Mouse (Mus musculus) lung, embryonic 16.5 days (tissue): Measurements from ENCODE around the gene Siah3. TPM values are rescaled to one million over a fixed set of nuclear protein-coding genes. Genes with fewer than 3 reads are reported as not detected.

Experiments
- ATAC-seq: fragments of 200-750 bp; cut with Nextera tagmentation; 2 replicates; pipeline ENCODE4 v1.8.0; 2017; ENCODE audit warnings: low read depth, mild to moderate bottlenecking, moderate library complexity
- H3K27ac ChIP-seq: fragments of 300-500 bp; sonication (generic); 2 replicates; pipeline ENCODE4 v1.5.1; 2014; ENCODE audit warnings: mild to moderate bottlenecking, control low read depth, low read length
- H3K27me3 ChIP-seq: fragments of 300-500 bp; sonication (generic); 2 replicates; pipeline ENCODE4 v1.6.1; 2014; ENCODE audit warnings: low read depth, low read length, mixed read lengths; ENCODE audit not compliant: control insufficient read depth, insufficient read depth
- H3K36me3 ChIP-seq: fragments of 300-500 bp; sonication (generic); 2 replicates; pipeline ENCODE4 v1.6.1; 2014; ENCODE audit warnings: low read length; ENCODE audit not compliant: control insufficient read depth, insufficient read depth
- H3K4me1 ChIP-seq: fragments of 300-500 bp; sonication (generic); replicated peaks from 2 replicates; pipeline ENCODE4 v1.6.1; 2014; ENCODE audit warnings: low read length, mixed read lengths; ENCODE audit not compliant: control insufficient read depth, insufficient read depth
- H3K4me2 ChIP-seq: fragments of 300-500 bp; sonication (generic); 2 replicates; pipeline ENCODE4 v1.6.1; 2014; ENCODE audit warnings: low read depth, low read length, control low read depth
- H3K4me3 ChIP-seq: fragments of 300-500 bp; sonication (generic); 2 replicates; pipeline ENCODE4 v1.5.1; 2014; ENCODE audit warnings: mild to moderate bottlenecking, low read length, control low read depth
- H3K9ac ChIP-seq: fragments of 300-500 bp; sonication (generic); 2 replicates; pipeline ENCODE4 v1.6.1; 2014; ENCODE audit warnings: low read length, control low read depth
- H3K9me3 ChIP-seq: fragments of 300-500 bp; sonication (generic); 2 replicates; pipeline ENCODE4 v1.6.1; 2016; ENCODE audit warnings: low read length; ENCODE audit not compliant: control insufficient read depth
- WGBS: fragments of 180-500 bp; shearing (Covaris S2); extraction: QIAGEN DNeasy Blood & Tissue Kit; methylation state at CpG from one replicate; pipeline ENCODE4 v1.1.7; 2014; 5-methylcytosine and 5-hydroxymethylcytosine counted together
- polyA plus RNA-seq: library from polyadenylated mRNA; unstranded; fragments of >200 nt; fragmentation: Nextera tagmentation; extraction: Ambion mirVana; gene quantifications from 2 replicates; pipeline ENCODE4 v1.2.1, GENCODE M21; 2015

The Siah3 gene
- polyA plus RNA-seq, result 0.05 TPM in 1 of 2 replicates, not detected in the other

DNA sequence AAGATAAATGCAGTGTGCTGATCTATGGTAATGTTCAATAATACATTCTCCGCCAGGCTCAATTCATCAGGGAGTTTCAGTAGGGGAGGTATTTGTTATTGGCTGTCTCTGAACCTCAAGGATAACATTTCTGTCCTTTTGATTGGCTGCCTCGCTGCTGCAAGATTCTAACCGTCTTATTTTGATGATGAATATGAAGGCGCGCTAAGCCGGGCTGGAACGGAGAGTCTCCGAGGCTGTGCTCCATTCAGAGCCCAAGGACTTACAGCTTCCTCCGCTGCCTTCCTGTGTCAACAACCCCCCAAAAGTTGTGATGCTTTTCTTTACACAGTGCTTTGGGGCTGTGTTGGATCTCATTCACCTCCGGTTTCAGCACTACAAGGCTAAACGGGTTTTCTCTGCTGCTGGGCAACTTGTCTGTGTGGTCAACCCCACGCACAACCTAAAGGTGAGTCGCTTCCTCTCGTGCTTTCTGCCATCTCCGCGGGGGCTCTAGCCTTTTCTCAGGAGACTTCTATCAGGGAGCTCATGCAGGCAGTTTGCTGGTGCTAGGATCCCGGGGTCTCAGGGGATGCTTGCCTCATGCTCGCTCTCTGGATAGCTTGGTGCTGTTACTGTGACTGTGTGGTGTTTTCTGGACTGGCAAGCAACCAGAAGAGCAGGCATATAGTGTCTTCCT lies at the start of gene Siah3:
TSS of gene Siah3 (plus strand) at position 240 of the 679 bp plus-strand sequence.
- Histone ChIP-seq H3K4me2 (peak within 1 kb of the TSS; percentile 44), H3K27me3 (peaks cover 6% of the 10 kb centered on the region), H3K9me3 (no peaks in the 10 kb centered on the region), H3K4me3 (peak within 1 kb of the TSS; percentile 19), H3K27ac (no peak within 1 kb of the TSS), H3K9ac (0 out of 2 replicates have a peak within 1 kb of the TSS, but pooled peaks have one; percentile 9), H3K4me1 (peaks cover 9% of the 10 kb centered on the region), H3K36me3 (no peaks in the 10 kb centered on the region)
- WGBS, result 8% methylated on average over 18 of the region's 18 CpGs
- no peak for ATAC-seq

- no peak overlapping the region for H3K27ac ChIP-seq
- 0 out of 2 replicates have a peak, but pooled peaks have one; percentile 28 for ATAC-seq
- H3K27me3 ChIP-seq, result no peaks in the 10 kb centered on the region
- H3K4me3 ChIP-seq, result no peak overlapping the region
- H3K36me3 ChIP-seq, result no peaks in the 10 kb centered on the region
- H3K9ac ChIP-seq, result no peak overlapping the region
- WGBS, result 35% methylated on average over 3 of the region's 3 CpGs
- H3K4me2 ChIP-seq, result no peak overlapping the region
- no peaks in the 10 kb centered on the region; the same call in 1 of the 2 replicates for H3K4me1 ChIP-seq
- no peaks in the 10 kb centered on the region for H3K9me3 ChIP-seq
Measured at GRCm38 (mm10) chr14:75409772-75410171, 46.0 kb upstream of the Siah3 start.

- Histone ChIP-seq H3K4me1 (no peaks in the 10 kb centered on the region; the same call in 1 of the 2 replicates), H3K4me2 (no peak overlapping the region), H3K27me3 (no peaks in the 10 kb centered on the region), H3K4me3 (no peak overlapping the region), H3K9ac (no peak overlapping the region), H3K27ac (no peak overlapping the region), H3K36me3 (no peaks in the 10 kb centered on the region), H3K9me3 (no peaks in the 10 kb centered on the region)
- ATAC-seq, result no peak
- WGBS, result 83% methylated on average over 4 of the region's 4 CpGs
Measured at GRCm38 (mm10) chr14:75410392-75410791, 45.4 kb upstream of the Siah3 start.

- no peak for ATAC-seq
- H3K9me3 ChIP-seq, result no peaks in the 10 kb centered on the region
- no peak overlapping the region for H3K9ac ChIP-seq
- H3K27me3 ChIP-seq, result no peaks in the 10 kb centered on the region
- H3K4me1 ChIP-seq, result no peaks in the 10 kb centered on the region
- H3K27ac ChIP-seq, result no peak overlapping the region
- no peak overlapping the region for H3K4me3 ChIP-seq
- H3K4me2 ChIP-seq, result no peak overlapping the region
- WGBS, result 79% methylated on average over 3 of the region's 3 CpGs
- H3K36me3 ChIP-seq, result no peaks in the 10 kb centered on the region
Measured at GRCm38 (mm10) chr14:75418721-75419120, 37.1 kb upstream of the Siah3 start.

DNA sequence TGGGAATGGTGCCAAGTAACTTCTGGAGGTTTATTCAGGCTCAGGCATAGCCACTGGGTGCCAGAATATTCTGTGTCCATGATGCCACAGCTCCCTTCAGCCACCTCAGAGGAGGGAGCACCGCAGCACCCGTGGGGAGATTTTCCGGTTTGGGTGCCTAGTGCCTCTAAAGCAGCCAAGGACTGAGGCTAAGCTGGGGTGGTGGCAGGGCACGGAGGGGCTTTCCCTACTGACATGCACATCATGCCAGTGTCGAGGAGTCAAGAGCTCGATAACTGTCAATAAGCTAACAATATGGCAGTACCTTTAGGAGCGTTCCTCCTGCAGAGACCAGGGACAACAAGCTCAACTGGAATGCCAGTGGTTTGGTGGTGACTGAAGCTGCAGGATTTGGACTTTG lies 35.9 kb upstream of the Siah3 start:
- H3K4me2 ChIP-seq, result no peak overlapping the region
- H3K36me3 ChIP-seq, result no peaks in the 10 kb centered on the region
- H3K27me3 ChIP-seq, result no peaks in the 10 kb centered on the region
- WGBS, result 87% methylated on average over 7 of the region's 7 CpGs
- H3K4me3 ChIP-seq, result no peak overlapping the region
- H3K9ac ChIP-seq, result no peak overlapping the region
- H3K9me3 ChIP-seq, result no peaks in the 10 kb centered on the region
- H3K4me1 ChIP-seq, result no peaks in the 10 kb centered on the region
- no peak for ATAC-seq
- no peak overlapping the region for H3K27ac ChIP-seq

- no peak overlapping the region for H3K27ac ChIP-seq
- no peak for ATAC-seq
- WGBS, result 50% methylated on average over 6 of the region's 6 CpGs
- no peak overlapping the region for H3K9ac ChIP-seq
- H3K9me3 ChIP-seq, result no peaks in the 10 kb centered on the region
- no peak overlapping the region for H3K4me3 ChIP-seq
- H3K27me3 ChIP-seq, result no peaks in the 10 kb centered on the region
- H3K36me3 ChIP-seq, result no peaks in the 10 kb centered on the region
- H3K4me2 ChIP-seq, result no peak overlapping the region
- H3K4me1 ChIP-seq, result no peaks in the 10 kb centered on the region
Measured at GRCm38 (mm10) chr14:75420811-75421210, 35.0 kb upstream of the Siah3 start.

- no peak overlapping the region for H3K4me2 ChIP-seq
- 68% methylated on average over 7 of the region's 8 CpGs for WGBS
- peak; percentile 73 for ATAC-seq
Measured at GRCm38 (mm10) chr14:75431173-75431786, 24.5 kb upstream of the Siah3 start.

GRCm38 (mm10) chr14:75432850-75433249 lies 22.9 kb upstream of the Siah3 start:
- Histone ChIP-seq H3K4me2 (no peak overlapping the region), H3K9me3 (no peaks in the 10 kb centered on the region), H3K36me3 (no peaks in the 10 kb centered on the region), H3K27me3 (no peaks in the 10 kb centered on the region), H3K9ac (no peak overlapping the region), H3K4me3 (no peak overlapping the region), H3K4me1 (no peaks in the 10 kb centered on the region), H3K27ac (no peak overlapping the region)
- 57% methylated on average over 10 of the region's 10 CpGs for WGBS
- no peak for ATAC-seq

More at GRCm38 (mm10) chr14:75431173-75431786, 24.5 kb upstream of the Siah3 start:
- no peak overlapping the region for H3K27ac ChIP-seq
- H3K27me3 ChIP-seq, result no peaks in the 10 kb centered on the region
- H3K36me3 ChIP-seq, result no peaks in the 10 kb centered on the region
- H3K4me1 ChIP-seq, result no peaks in the 10 kb centered on the region
- no peak overlapping the region for H3K4me3 ChIP-seq
- H3K9me3 ChIP-seq, result no peaks in the 10 kb centered on the region
- no peak overlapping the region for H3K9ac ChIP-seq

DNA sequence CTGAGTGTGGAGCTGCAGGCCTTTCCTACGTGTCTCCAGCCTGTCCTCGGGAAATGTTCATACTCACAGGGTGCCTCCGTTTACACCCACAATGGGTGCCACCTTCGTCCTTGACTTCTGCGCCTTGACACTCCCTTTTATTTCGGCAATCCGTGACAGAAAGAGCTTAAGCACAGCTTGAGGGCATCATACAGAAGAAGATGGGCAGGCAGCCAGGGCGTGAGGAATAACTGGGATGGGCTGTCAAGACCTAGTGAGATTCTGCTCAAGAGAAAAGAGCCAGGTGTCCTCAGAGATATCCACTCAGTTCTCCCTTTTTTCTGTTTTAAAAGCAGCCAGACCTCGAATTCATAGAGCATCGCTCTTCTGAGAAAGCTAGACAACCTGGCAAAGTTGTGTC lies 21.2 kb upstream of the Siah3 start:
- H3K4me2 ChIP-seq, result no peak overlapping the region

More for the DNA sequence above, 21.2 kb upstream of the Siah3 start:
- Histone ChIP-seq H3K27me3 (no peaks in the 10 kb centered on the region), H3K9me3 (no peaks in the 10 kb centered on the region), H3K4me3 (no peak overlapping the region), H3K4me1 (no peaks in the 10 kb centered on the region), H3K9ac (no peak overlapping the region), H3K36me3 (no peaks in the 10 kb centered on the region), H3K27ac (no peak overlapping the region)
- no peak for ATAC-seq
- WGBS, result 67% methylated on average over 10 of the region's 10 CpGs
